In the genomic region with DNA sequence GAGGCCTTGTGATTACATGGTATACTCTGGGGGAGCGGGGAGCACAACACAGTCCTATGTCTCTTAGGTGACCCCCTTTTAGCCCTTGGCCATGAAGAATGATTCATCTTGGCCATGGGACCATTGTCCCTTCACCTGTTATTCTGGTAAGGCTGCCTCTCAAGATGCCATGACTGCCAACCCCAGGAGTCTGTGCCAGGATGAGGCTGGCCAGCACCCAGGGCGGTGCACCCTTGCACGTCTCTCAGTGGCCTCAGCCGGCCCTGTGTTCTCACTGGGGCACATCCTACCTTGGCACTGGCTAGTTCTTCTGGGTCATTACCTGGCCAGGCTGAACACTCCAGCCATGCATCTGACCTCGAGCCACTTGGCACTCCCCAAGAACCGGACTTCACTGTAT, we compare ENCODE assay signal across 22 mouse cellular contexts. TPM values are rescaled to one million over a fixed set of nuclear protein-coding genes. Genes with fewer than 3 reads are reported as not detected.
A peak's percentile ranks its signal among the peaks of the same experiment; 100 is the strongest.
DNase-seq lines count a peak whose midpoint lies in the region; ATAC-seq lines count a peak whose summit lies in the region.
"Had no signal": no experiment of that assay in that cellular context is flagged by ENCODE, and none has a peak within 500 bp of the region (broad histone marks: within the 10 kb centered on the region; RNA-seq: fewer than 3 reads in every experiment).

No protein-coding gene starts in this region.

- no peak overlapping the region for H3K9ac ChIP-seq in hindbrain, embryonic 14.5 days
- H3K9ac ChIP-seq: embryonic facial prominence, embryonic 15.5 days; lung, embryonic 14.5 days; midbrain, embryonic 12.5 days had no signal

- no peaks in the 10 kb centered on the region for H3K36me3 ChIP-seq in hindbrain, embryonic 14.5 days (replicated peaks; ENCODE audit: control insufficient read depth, insufficient read depth)
- H3K36me3 ChIP-seq: embryonic facial prominence, embryonic 15.5 days; hindbrain, embryonic 10.5 days; midbrain, embryonic 12.5 days had no signal

- no peak overlapping the region for H3K4me3 ChIP-seq in hindbrain, embryonic 14.5 days (replicated peaks; ENCODE audit: low read length)
- H3K4me3 ChIP-seq: embryonic facial prominence, embryonic 15.5 days; hindbrain, embryonic 10.5 days; midbrain, embryonic 12.5 days had no signal

- ATAC-seq in hindbrain, embryonic 14.5 days (ENCODE audit: low FRiP score) = no peak
- ATAC-seq: activated CD4-positive, CD25-positive, alpha-beta regulatory T cell, adult 4 months; Patski had no signal

- intact Hi-C loops in heart, postnatal 36 days (cut with DNase I) = no loop called here

- H3K4me1 ChIP-seq in hindbrain, embryonic 14.5 days (replicated peaks; ENCODE audit: control insufficient read depth, insufficient read depth, low read length) = peaks cover 6% of the 10 kb centered on the region; the same call in 1 of the 2 replicates

- H3K27me3 ChIP-seq in hindbrain, embryonic 14.5 days (ENCODE audit: control insufficient read depth, insufficient read depth, low read length) = no peaks in the 10 kb centered on the region
- H3K27me3 ChIP-seq: embryonic facial prominence, embryonic 15.5 days; midbrain, embryonic 12.5 days; Patski had no signal

- no peak overlapping the region for H3K27ac ChIP-seq in hindbrain, embryonic 14.5 days
- H3K27ac ChIP-seq: embryonic facial prominence, embryonic 15.5 days; midbrain, embryonic 12.5 days had no signal

- WGBS in hindbrain, embryonic 14.5 days = 89% methylated on average over 6 of the region's 6 CpGs

- no peaks in the 10 kb centered on the region for H3K9me3 ChIP-seq in hindbrain, embryonic 14.5 days (ENCODE audit: control insufficient read depth, low read length)
- H3K9me3 ChIP-seq: embryonic facial prominence, embryonic 15.5 days; hindbrain, embryonic 10.5 days; midbrain, embryonic 12.5 days had no signal

- no peak overlapping the region for H3K4me2 ChIP-seq in hindbrain, embryonic 14.5 days (replicated peaks)
- H3K4me2 ChIP-seq: embryonic facial prominence, embryonic 15.5 days; lung, embryonic 14.5 days; midbrain, embryonic 12.5 days had no signal

- peak; percentile 71 for DNase-seq in gastrocnemius, postnatal 25 days
- no peak for DNase-seq in gastrocnemius, adult 18-20 months (ENCODE audit: low spot score)
- peak; percentile 65 to 81 for DNase-seq in kidney, adult 8-10 months
- DNase-seq in kidney, postnatal 10 days = no peak
- DNase-seq in heart, adult 9 months (ENCODE audit: low spot score in 2 of 2) = peak; percentile 66 to 83
- DNase-seq in heart, postnatal 36 days = peak; percentile 70 to 75
- DNase-seq in hindbrain, embryonic 14.5 days (ENCODE audit: low spot score) = no peak
- DNase-seq: cerebellum, adult 11 months; cerebellum, postnatal 14 days; embryo, embryonic 11 days; lung, embryonic 14.5 days; thymus, postnatal 4 days had no signal

RNA-seq across cellular contexts. Expression of a gene that starts 35.7 kb away (rescaled TPM):
- 10 to 100 TPM; 47.8 to 57.9 TPM for total RNA-seq in gastrocnemius, postnatal 25 days (2021)
- total RNA-seq in gastrocnemius, adult 18-20 months (2021) = 10 to 100 TPM; 47.5 to 80.8 TPM
- total RNA-seq in heart, postnatal 36 days (2021) = 1 to 10 TPM in 1 of 2 experiments, under 1 TPM in 1; 0.41 to 1.5 TPM
- not detected in 2 replicates for polyA plus RNA-seq in hindbrain, embryonic 14.5 days (2014; fragmentation: Nextera tagmentation; extraction: Ambion mirVana)
- total RNA-seq: layer of hippocampus, postnatal 25 days; neutrophil, adult 5-6 weeks had no signal
- polyA plus RNA-seq: activated CD4-positive, CD25-positive, alpha-beta regulatory T cell, adult 4 months; forebrain, embryonic 11.5 days; hindbrain, embryonic 10.5 days; midbrain, embryonic 12.5 days had no signal

RNA-seq across cellular contexts. Expression of a gene that starts 41.6 kb away (rescaled TPM):
- 1,000 to 10,000 TPM; 2,592 to 3,528 TPM for total RNA-seq in gastrocnemius, postnatal 25 days (2021)
- 1,000 to 10,000 TPM; 5,214 to 6,251 TPM for total RNA-seq in gastrocnemius, adult 18-20 months (2021)
- total RNA-seq in heart, postnatal 36 days (2021) = over 10,000 TPM; 17,938 to 18,211 TPM
- 0.51 and 0.55 TPM in 2 replicates for polyA plus RNA-seq in hindbrain, embryonic 14.5 days (2014; fragmentation: Nextera tagmentation; extraction: Ambion mirVana)
- total RNA-seq: left cerebral cortex, postnatal 14 days; neutrophil, adult 5-6 weeks had no signal
- polyA plus RNA-seq: activated CD4-positive, CD25-positive, alpha-beta regulatory T cell, adult 4 months; forebrain, embryonic 11.5 days; midbrain, embryonic 12.5 days; Patski; small intestine, adult 2 months had no signal

Comparison
In these comparisons a context has a peak if more than half of its experiments do, and no peak if none do; other contexts are left out.
1. DNase-seq: peak in gastrocnemius, postnatal 25 days (single experiment), kidney, adult 8-10 months (2 of 2), heart, adult 9 months (2 of 2) and heart, postnatal 36 days (2 of 2); none in gastrocnemius, adult 18-20 months (single experiment), kidney, postnatal 10 days (single experiment) and hindbrain, embryonic 14.5 days (single experiment).
2. RNA of a gene that starts 35.7 kb away (total RNA-seq): 47.5 to 80.8 TPM in gastrocnemius, adult 18-20 months and 47.8 to 57.9 TPM in gastrocnemius, postnatal 25 days; 0.41 to 1.5 TPM in heart, postnatal 36 days; every median in the first group is over 10 times any median in the second.